ENCODE assay signal across 24 mouse cellular contexts in genomic region chr1:186768392-186768791, GRCm38 (mm10). TPM values are rescaled to one million over a fixed set of nuclear protein-coding genes. Genes with fewer than 3 reads are reported as not detected.
DNase-seq lines count a peak whose midpoint lies in the region; ATAC-seq lines count a peak whose summit lies in the region.
"Had no signal": no experiment of that assay in that cellular context is flagged by ENCODE, and none has a peak within 500 bp of the region (broad histone marks: within the 10 kb centered on the region; RNA-seq: fewer than 3 reads in every experiment).

No protein-coding gene starts in this region.

- DNase-seq in heart, adult 11 months: peak; percentile 51
- DNase-seq in ES-CJ7 (ENCODE audit: low read depth, low spot score) (peak; percentile 48), R1 (ENCODE audit: low read depth, low spot score) (peak; percentile 49)
- DNase-seq in kidney, postnatal 10 days: no peak
- no peak for DNase-seq in thymus, postnatal 25 days
- DNase-seq in layer of hippocampus, postnatal 25 days (ENCODE audit: extremely low spot score in 1 of 2, low spot score in 1 of 2): no peak
- DNase-seq: adrenal gland, adult 8-10 months; adrenal gland, postnatal 14 days; adrenal gland, postnatal 36 days; B cell, adult 2 months; cerebellum, adult 11-12 months; cerebellum, adult 2 months; cerebellum, adult 9-10 months; cerebellum, postnatal 10 days; cerebellum, postnatal 25 days; forebrain, postnatal 0 days had no signal

- no peaks in the 10 kb centered on the region for H3K36me3 ChIP-seq in heart, embryonic 12.5 days
- H3K36me3 ChIP-seq: embryonic facial prominence, embryonic 10.5 days; embryonic facial prominence, embryonic 12.5 days; forebrain, embryonic 15.5 days had no signal

- WGBS in heart, embryonic 12.5 days: 72% methylated on average over 1 of the region's 1 CpGs

- no peaks in the 10 kb centered on the region for H3K4me1 ChIP-seq in heart, embryonic 12.5 days (replicated peaks)
- H3K4me1 ChIP-seq: embryonic facial prominence, embryonic 12.5 days had no signal

- H3K4me2 ChIP-seq in heart, embryonic 12.5 days: no peak overlapping the region
- H3K4me2 ChIP-seq: embryonic facial prominence, embryonic 12.5 days; forebrain, embryonic 13.5 days; forebrain, embryonic 15.5 days had no signal

- no peak overlapping the region for H3K4me3 ChIP-seq in heart, embryonic 12.5 days
- H3K4me3 ChIP-seq: embryonic facial prominence, embryonic 10.5 days; embryonic facial prominence, embryonic 12.5 days; forebrain, embryonic 13.5 days; forebrain, embryonic 15.5 days had no signal

- H3K9me3 ChIP-seq in heart, embryonic 12.5 days (replicated peaks): no peaks in the 10 kb centered on the region
- H3K9me3 ChIP-seq: embryonic facial prominence, embryonic 10.5 days; embryonic facial prominence, embryonic 12.5 days; forebrain, embryonic 13.5 days; forebrain, embryonic 15.5 days had no signal

- no peaks in the 10 kb centered on the region for H3K27me3 ChIP-seq in heart, embryonic 12.5 days (replicated peaks)
- H3K27me3 ChIP-seq: CH12.LX; embryonic facial prominence, embryonic 12.5 days; forebrain, embryonic 13.5 days had no signal

- no peak overlapping the region for H3K27ac ChIP-seq in heart, embryonic 12.5 days (ENCODE audit: poor library complexity, severe bottlenecking)
- H3K27ac ChIP-seq: embryonic facial prominence, embryonic 10.5 days; embryonic facial prominence, embryonic 12.5 days; forebrain, embryonic 13.5 days; forebrain, embryonic 15.5 days had no signal

- ATAC-seq in heart, embryonic 12.5 days (ENCODE audit: insufficient number of reproducible peaks, low FRiP score): no peak
- ATAC-seq: activated CD4-positive, CD25-positive, alpha-beta regulatory T cell, adult 4 months; CD4-positive, CD25-positive, alpha-beta regulatory T cell, adult 4 months; forebrain, embryonic 13.5 days; forebrain, embryonic 15.5 days; forebrain, postnatal 0 days had no signal

- H3K9ac ChIP-seq in heart, embryonic 12.5 days: no peak overlapping the region
- H3K9ac ChIP-seq: embryonic facial prominence, embryonic 12.5 days; forebrain, embryonic 13.5 days; forebrain, embryonic 15.5 days; forebrain, postnatal 0 days had no signal

RNA-seq across cellular contexts. Expression of gene Rrp15, which starts 19.2 kb away (rescaled TPM):
- polyA plus RNA-seq in heart, embryonic 12.5 days (2016; fragmentation: Nextera tagmentation; extraction: Ambion mirVana): 41.1 and 44.4 TPM in 2 replicates
- 10 to 100 TPM; 14.8 to 14.9 TPM for total RNA-seq in layer of hippocampus, postnatal 25 days (2021)

Comparison
In these comparisons a context has a peak if more than half of its experiments do, and no peak if none do; other contexts are left out.
1. DNase-seq: peak in heart, adult 11 months (single experiment), ES-CJ7 (single experiment) and R1 (single experiment); none in kidney, postnatal 10 days (single experiment), thymus, postnatal 25 days (single experiment) and layer of hippocampus, postnatal 25 days (0 of 2).